Mouse (Mus musculus) layer of hippocampus, adult 11-12 months (tissue): Measurements from ENCODE around the gene Slc22a20.

Experiments used
- DNase-seq: peaks from one replicate; pipeline ENCODE4 v3.0.0; 2022; ENCODE audit warnings: low spot score

Gene Slc22a20

GRCm38 (mm10) chr19:5986043-5986442 lies at the start of gene Slc22a20:
TSS of gene Slc22a20 (minus strand) at chr19:5986143.
- DNase-seq: no peak

DNA sequence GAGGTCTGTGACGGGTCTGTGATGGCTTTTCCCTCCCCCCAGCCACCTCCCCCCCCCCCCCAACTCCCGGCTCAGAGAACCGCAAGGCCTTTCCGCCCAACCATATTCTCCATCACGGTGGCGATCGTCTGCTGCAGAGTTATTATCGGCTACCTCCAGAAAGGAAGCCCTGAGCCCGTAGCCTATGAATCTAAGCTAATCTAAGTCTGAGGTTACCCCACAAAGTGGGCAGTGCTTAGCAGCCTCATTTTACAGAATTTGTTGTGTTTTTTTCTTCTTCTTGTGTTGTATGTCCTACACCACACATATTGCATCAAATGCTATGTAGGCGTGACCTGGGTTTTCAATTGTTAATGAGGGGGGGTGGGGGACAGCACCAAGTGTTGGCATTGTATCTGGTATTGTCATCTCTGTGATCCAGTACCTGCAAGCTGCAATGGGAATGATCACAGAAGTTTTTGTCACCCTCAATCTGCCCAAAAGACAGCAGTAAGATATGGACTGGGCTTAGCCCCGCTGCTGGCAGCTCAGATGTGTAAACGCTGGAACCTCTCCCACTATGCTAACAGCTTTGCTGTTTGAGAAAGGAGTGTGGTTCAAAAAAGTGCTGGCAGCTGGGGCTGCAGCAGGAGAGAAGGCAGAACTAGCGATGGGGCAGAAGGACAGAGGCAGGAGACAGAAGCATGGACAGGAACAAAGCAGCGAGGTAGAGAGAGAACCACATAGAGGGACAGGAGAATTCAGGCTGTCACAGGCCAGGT lies 44.8 kb upstream of the Slc22a20 start:
- no peak for DNase-seq

DNA sequence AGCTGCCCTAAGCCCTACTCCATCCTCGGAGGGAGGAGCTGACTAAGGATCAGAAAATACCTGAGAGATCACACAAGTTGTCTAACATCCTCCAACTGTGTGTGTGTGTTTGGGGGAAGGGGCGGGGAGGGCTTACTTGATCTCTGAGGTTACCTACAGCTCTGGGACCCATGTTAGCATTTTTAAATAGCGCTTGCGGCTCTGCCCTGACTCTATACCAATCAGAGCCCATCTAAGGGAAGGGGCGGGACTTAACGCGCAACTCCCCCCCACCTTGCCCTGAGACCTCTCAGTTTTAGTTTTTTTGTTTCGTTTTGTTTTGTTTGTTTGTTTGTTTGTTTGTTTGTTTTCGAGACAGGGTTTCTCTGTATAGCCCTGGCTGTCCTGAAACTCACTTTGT lies 43.5 kb upstream of the Slc22a20 start:
- no peak for DNase-seq

GRCm38 (mm10) chr19:6028991-6029390 lies 43.0 kb upstream of the Slc22a20 start:
- DNase-seq: no peak

DNA sequence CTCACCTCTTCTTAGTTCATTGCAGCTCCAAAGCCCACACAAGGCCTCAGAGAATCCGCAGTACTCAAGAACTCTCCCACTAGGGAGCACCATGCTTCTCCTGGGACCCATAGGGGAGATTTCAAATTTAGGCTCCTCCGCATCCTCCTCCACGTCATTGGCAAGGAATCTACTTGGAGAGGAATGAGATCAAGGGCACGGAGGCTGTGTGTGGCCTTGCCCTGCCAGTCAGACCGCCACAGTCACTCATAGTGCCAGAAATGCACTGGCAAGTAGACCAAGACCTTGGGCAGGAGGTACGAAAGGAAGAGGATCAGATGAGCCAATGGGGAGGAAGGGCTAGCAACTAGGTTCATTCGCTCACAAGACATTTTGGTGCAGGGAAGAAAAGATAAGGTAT lies 38.0 kb upstream of the Slc22a20 start:
- no peak for DNase-seq

- no peak for DNase-seq
These were observed 37.1 kb upstream of the Slc22a20 start for GRCm38 (mm10) chr19:6023059-6023458.

DNA sequence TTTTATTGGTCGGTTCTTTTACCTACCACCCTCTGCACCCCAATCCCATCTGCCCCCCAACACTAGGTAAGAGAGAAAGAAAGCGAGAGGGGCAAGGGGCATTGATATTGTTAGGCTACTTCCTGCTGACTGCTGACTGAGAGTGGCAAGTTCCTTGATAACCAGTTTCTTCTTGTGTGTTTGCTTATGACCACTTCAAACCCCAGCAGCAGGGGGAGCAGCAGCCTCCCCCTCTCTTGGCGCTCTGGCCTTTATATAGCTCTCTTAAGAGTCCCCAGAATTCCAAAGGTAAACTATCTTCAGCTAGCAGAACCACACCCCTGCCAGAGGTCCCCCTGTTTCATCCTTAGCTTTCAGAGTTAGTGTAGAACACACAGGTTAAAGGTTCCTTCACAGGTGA lies 34.3 kb upstream of the Slc22a20 start:
- no peak for DNase-seq

DNA sequence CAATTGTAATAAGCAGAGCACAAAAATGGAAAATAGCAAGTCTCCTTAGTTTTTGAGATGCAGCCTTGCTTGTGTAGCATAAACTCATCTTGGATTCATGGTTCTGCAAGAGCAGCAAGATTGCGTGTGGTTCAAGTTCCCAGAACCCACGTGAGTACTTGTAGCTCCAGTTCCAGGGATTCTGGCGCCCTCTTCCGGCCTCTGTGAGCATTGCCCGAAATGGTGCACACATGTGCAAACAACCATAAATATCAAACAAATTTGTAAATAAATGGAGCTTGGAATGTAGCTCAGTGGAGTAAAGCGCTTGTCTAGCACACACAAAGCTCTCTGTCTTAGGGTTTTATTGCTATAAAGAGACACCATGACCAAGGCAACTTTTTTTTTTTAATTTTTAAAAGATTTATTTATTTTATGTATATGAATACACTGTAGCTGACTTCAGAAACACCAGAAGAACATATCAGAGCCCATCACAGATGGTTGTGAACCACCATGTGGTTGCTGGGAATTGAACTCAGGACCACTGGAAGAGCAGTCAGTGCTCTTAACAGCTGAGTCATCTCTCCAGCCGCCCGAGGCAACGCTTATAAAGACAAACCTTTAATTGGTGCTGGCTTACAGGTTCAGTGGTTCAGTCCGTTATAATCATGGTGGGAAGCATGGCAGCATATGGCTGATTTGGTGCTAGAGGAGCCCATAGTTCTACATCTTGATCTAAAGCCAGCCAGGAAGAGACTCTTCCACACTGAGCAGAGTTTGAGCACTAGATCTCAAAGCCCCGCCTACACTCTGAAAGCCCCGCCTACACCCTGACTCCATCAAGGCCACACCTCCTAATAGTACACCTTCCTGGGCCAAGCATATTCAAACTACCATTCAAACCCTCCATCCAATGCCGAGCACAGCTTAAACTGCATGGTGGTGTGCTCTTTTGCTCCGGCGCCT lies 32.5 kb upstream of the Slc22a20 start:
- peak; percentile 90 for DNase-seq

- no peak for DNase-seq
These were observed 30.6 kb upstream of the Slc22a20 start for GRCm38 (mm10) chr19:6016532-6016931.

DNA sequence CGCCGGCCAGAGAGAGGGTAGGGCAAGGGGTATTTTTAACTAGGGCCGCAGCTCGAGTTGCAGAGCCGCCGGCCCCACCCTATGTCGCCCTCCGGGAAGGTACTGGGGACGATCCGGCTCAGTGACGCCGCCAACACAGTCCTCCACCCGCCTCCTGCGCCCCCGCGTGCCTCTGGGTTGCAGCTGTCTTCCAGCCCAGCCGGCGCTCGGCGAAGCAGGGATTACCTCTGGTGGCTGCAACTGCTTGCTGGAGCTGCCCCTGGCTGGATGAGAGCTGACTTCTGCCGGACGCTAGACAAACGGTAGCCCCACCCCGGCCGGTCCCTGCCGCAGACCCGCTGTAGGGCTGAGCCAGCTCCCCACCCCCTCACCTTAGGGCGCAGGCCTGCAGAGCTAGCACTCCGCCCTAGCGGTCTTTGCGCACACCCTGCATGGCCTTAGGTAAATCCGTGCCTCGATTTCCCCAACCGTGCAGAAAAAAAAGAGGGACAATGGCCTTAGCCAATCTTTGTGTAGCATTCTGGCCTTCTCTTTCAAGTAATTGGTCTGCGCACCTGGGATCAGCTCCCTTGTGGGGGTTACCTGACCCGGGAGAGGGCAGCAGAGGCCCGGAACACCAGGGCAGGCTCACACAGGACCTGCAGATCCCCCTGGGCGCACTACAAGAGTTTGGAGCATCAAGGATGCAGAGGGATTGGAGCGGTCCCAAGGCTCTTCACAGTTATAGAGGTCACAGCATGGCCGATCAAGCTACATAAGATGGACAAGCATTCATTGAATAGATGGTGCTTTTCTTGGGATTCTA lies 29.8 kb upstream of the Slc22a20 start, which contains the start of gene Capn1:
TSS of gene Capn1 (minus strand) at position 387 of the 805 bp plus-strand sequence.
- DNase-seq: peak; percentile 69

DNA sequence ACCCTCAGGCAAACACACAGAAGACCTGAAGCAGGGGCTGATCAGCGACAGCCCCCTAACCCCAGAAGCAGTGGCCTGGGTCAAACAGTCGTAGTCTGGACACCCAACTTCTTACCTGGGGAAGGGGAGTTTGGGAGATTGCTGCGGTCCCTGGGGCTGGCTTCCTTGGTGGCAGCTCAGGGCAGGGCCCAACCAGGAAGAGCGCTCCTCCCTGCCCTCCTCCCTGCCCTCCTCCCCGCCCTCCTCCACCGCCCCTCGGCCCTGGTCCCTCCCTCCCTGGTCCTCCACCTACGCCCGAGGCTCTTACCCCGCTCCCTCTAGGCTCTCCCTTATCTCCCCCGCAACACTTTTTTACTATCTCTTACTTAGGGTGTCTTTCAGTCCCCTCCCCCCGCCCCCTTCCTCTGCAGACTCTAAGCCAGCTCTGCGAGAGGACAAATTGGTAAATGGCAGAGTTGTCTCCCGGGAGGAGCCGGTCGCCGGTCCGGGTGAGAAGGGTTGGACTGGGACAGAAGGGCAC lies 29.1 kb upstream of the Slc22a20 start:
- no peak for DNase-seq

GRCm38 (mm10) chr19:6013691-6014090 lies 27.7 kb upstream of the Slc22a20 start:
- DNase-seq: no peak

- DNase-seq: no peak
These were observed 23.2 kb upstream of the Slc22a20 start for GRCm38 (mm10) chr19:6009137-6009536.

- no peak for DNase-seq
These were observed 21.1 kb upstream of the Slc22a20 start for GRCm38 (mm10) chr19:6007013-6007412.

DNA sequence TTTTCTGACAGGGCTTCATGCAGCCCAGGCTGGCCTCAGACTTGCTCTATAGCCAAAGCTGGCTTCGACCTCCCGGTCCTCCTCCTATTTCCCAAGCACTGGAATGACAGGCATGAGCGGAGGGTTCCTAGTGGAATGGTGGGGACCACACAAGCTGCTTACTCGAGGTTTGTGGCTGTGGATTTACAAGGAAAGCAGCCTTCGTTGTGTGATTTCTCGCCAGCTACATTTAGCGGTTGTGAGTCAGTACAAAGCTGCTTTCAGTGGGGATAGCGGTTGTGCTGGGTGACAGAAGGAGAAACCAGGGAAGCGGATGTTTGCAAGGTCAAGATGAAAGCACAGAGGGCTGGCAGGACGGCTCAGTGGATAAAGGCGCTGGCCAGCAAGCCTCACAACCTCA lies 19.6 kb upstream of the Slc22a20 start:
- no peak for DNase-seq

DNA sequence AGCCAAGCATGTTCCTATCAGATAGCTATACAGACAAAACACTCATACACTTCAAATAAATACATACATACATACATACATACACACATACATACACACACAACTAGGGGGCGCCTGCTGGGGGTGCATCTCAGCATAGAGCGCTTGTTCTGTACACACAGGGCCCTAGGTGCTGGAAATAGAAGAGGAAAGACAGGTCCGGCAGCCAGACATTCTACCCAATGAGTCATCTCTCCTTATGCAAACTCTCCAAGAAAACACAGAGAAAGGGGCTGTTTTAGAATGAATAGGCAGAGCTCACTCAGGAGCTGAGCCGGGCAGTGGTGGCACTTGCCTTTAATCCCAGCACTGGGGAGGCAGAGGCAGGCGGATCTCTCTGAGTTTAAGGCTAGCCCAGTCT lies 14.0 kb upstream of the Slc22a20 start:
- DNase-seq: no peak

DNA sequence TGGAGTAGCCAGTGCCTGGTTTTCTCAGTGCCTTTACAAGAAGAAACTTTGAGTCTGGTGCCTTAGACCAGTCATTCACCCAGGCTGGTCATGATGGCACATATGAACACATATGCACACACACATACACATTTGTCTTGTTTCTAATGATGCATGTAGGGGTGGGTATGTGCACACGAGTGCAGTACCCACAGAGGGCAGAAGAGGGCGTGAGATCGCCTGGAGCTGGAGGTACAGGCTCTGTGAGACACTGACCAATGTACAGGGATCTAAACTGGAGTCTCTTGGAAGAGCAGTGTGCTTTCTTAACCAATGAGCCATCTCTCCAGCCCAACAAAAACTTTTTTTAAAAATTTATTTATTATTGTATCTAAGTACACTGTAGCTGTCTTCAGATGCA lies 12.2 kb upstream of the Slc22a20 start:
- DNase-seq: no peak

- no peak for DNase-seq
These were observed 8.8 kb upstream of the Slc22a20 start for GRCm38 (mm10) chr19:5994711-5995110.

GRCm38 (mm10) chr19:5992012-5992411 lies 6.1 kb upstream of the Slc22a20 start:
- no peak for DNase-seq

DNA sequence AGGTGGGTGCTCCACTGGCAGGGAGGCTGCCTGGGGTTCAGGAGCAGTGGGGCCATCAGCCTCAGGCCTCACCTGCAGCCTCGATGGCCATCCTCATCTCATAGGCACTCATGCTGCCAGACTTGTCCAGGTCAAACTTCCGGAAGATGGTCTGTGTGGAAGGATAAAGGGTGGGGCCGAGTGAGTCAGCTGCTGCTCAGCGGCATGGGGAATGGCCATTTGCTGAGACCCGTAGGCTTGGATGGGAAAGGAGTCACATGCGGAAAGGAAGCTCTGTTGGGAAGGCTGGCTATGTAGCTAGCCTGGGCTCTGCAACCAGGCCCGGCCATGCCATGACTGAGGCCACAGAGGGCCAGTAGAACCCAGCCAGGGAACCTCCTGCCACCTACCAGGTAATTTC lies 5.5 kb upstream of the Slc22a20 start:
- DNase-seq: no peak

DNA sequence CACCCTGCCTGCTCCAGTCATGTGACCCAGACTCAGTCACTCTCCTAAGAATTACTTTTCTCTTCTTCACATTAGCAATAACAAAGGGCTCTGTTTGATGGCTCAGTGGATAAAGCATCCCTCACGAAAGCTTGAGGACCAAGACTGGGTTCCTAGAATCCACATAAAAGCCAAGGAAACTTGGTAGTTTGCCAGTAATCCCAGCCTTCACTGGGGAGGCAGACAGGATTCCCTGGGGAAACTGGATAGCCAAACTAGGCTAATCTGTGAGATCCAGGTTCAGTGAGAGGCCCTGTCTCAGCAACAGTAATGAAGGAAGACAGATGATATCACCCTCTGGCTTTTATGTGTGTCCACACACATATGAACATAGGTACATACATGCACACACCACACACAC lies 5.0 kb upstream of the Slc22a20 start:
- no peak for DNase-seq

DNA sequence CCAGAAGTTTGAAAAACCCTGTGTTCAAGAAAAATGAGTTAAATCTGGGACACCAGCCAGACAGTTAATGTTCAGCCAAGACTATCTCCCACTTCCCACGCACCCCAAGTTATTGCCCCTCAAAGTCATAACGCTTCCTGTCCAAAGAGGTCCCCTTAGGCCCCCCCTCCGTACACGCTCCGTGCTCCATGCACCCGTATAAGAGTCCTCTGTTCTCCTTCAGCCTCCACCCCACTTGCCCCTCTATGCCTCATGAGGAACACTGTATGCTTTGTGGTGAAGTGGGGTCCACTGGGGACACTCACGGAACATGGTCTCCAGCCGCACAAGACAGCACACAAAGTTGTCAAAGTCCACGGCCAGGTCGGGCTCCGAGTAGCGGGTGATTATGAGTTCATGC lies 4.1 kb upstream of the Slc22a20 start:
- no peak for DNase-seq
